Mouse (Mus musculus): ENCODE data around the gene Tjp3. TPM values are rescaled to one million over a fixed set of nuclear protein-coding genes. Genes with fewer than 3 reads are reported as not detected.
"Not testable (repeated sequence)": the region's sequence is repeated elsewhere in the genome, so short reads cannot be mapped to it uniquely, and the experiment has no call there.

Gene Tjp3
- polyA plus RNA-seq, 1 experiment from 2014 or later, result 1.7 TPM

GRCm38 (mm10) chr10:81230438-81231332 lies 60.7 kb downstream of the Tjp3 start, which contains the start of gene Atcay:
Gene Atcay (minus strand): TSS chr10:81230833.
- Histone ChIP-seq H3K4me3 (peak within 1 kb of the TSS; percentile 15), H3K4me2 (peak within 1 kb of the TSS; percentile 58), H3K27ac (ENCODE audit: poor library complexity, severe bottlenecking) (no peak within 1 kb of the TSS), H3K27me3 (replicated peaks) (peaks cover 37% of the 10 kb centered on the region), H3K9ac (no peak within 1 kb of the TSS), H3K9me3 (replicated peaks) (no peaks in the 10 kb centered on the region), H3K36me3 (no peaks in the 10 kb centered on the region), H3K4me1 (replicated peaks) (peaks cover 22% of the 10 kb centered on the region)
- WGBS, result 14% methylated on average over 27 of the region's 27 CpGs
- ATAC-seq (ENCODE audit: insufficient number of reproducible peaks, low FRiP score), result no peak

DNA sequence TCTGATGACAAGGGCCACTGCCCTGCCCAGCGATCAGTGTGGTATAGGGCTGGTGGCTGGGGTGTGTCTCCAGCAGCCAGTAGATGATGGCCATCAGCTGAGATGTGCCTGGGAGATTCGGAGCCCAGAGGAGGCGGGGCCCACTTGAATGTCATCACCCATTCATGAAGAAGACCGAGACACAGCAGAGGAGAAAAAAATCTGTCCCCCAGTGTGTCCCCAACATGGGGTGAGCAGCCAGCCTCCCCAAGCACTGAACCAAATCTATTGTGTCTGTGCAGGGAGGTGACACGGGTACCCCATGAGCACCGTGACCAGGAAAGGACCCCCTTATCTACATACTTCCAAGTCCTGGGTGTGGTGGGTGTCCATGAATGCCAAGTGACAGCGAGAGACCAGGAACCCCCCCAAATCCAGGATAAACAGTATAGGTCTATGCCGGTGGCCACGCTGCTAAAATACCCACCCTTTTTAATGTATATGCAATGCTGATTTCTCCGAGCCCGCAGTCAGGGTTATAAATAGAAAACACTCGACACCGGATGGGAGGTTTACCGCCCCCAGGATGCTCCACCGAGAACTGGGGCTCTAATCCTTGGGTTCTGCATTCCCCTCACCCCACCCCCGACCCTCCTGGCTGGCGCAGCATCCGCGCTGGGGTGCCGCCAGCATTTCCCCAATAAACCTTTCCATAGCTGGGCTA lies 61.5 kb downstream of the Tjp3 start:
- Histone ChIP-seq H3K4me2 (peak overlapping the region; percentile 58), H3K36me3 (no peaks in the 10 kb centered on the region), H3K27me3 (replicated peaks) (peaks cover 37% of the 10 kb centered on the region), H3K9me3 (replicated peaks) (no peaks in the 10 kb centered on the region), H3K27ac (ENCODE audit: poor library complexity, severe bottlenecking) (no peak overlapping the region), H3K4me3 (peak overlapping the region; percentile 15), H3K9ac (no peak overlapping the region), H3K4me1 (replicated peaks) (peaks cover 22% of the 10 kb centered on the region)
- no peak for ATAC-seq (ENCODE audit: insufficient number of reproducible peaks, low FRiP score)
- 9% methylated on average over 20 of the region's 20 CpGs for WGBS

- peaks cover 24% of the 10 kb centered on the region for H3K27me3 ChIP-seq (replicated peaks)
- not testable (repeated sequence) for H3K9ac ChIP-seq; ATAC-seq (ENCODE audit: insufficient number of reproducible peaks, low FRiP score); H3K27ac ChIP-seq (ENCODE audit: poor library complexity, severe bottlenecking); H3K4me3 ChIP-seq; H3K4me1 ChIP-seq (replicated peaks); H3K36me3 ChIP-seq; H3K9me3 ChIP-seq (replicated peaks); H3K4me2 ChIP-seq
- WGBS, result 44% methylated on average over 2 of the region's 2 CpGs
Measured at GRCm38 (mm10) chr10:81223731-81224130, 67.7 kb downstream of the Tjp3 start.

Small RNAs within 50 kb of the gene (microRNA-seq; reads per million reads assigned to microRNA genes)
- 6.4 reads per million, percentile 19 among the genes with 10 or more reads in this experiment for gene Mir3057

Other genes starting within 250 kb of the Tjp3 start
- gene Sgta, start 231.4 kb downstream of the Tjp3 start, polyA plus RNA-seq (2016; fragmentation: Nextera tagmentation; extraction: Ambion mirVana), result 152 and 154 TPM in 2 replicates
- gene Thop1, start 221.5 kb downstream of the Tjp3 start, polyA plus RNA-seq (2016; fragmentation: Nextera tagmentation; extraction: Ambion mirVana), result 35.5 and 36.6 TPM in 2 replicates
- 0.31 and 0.47 TPM in 2 replicates for gene Creb3l3, start 192.7 kb downstream of the Tjp3 start, polyA plus RNA-seq (2016; fragmentation: Nextera tagmentation; extraction: Ambion mirVana)
- 161 and 165 TPM in 2 replicates for gene Map2k2, start 185.7 kb downstream of the Tjp3 start, polyA plus RNA-seq (2016; fragmentation: Nextera tagmentation; extraction: Ambion mirVana)
- gene Zbtb7a, start 156.4 kb downstream of the Tjp3 start, polyA plus RNA-seq (2016; fragmentation: Nextera tagmentation; extraction: Ambion mirVana), result 24.7 and 24.8 TPM in 2 replicates
- gene Pias4, start 123.7 kb downstream of the Tjp3 start, polyA plus RNA-seq (2016; fragmentation: Nextera tagmentation; extraction: Ambion mirVana), result 36.0 and 36.1 TPM in 2 replicates
- 408 and 433 TPM in 2 replicates for gene Eef2, start 115.0 kb downstream of the Tjp3 start, polyA plus RNA-seq (2016; fragmentation: Nextera tagmentation; extraction: Ambion mirVana)
- 62.8 and 69.0 TPM in 2 replicates for gene Dapk3, start 108.6 kb downstream of the Tjp3 start, polyA plus RNA-seq (2016; fragmentation: Nextera tagmentation; extraction: Ambion mirVana)
- 0.18 TPM in 1 of 2 replicates, not detected in the other for gene 4930442H23Rik, start 107.7 kb downstream of the Tjp3 start, polyA plus RNA-seq (2016; fragmentation: Nextera tagmentation; extraction: Ambion mirVana)
- gene Nmrk2, start 89.5 kb downstream of the Tjp3 start, polyA plus RNA-seq (2016; fragmentation: Nextera tagmentation; extraction: Ambion mirVana), result 3.9 and 4.9 TPM in 2 replicates
- gene Atcay, start 60.7 kb downstream of the Tjp3 start, polyA plus RNA-seq (2016; fragmentation: Nextera tagmentation; extraction: Ambion mirVana), result 0.46 and 0.72 TPM in 2 replicates
- gene Zfr2, start 58.4 kb downstream of the Tjp3 start, polyA plus RNA-seq (2016; fragmentation: Nextera tagmentation; extraction: Ambion mirVana), result 6.1 and 7.2 TPM in 2 replicates
- gene Matk, start 38.6 kb downstream of the Tjp3 start, polyA plus RNA-seq (2016; fragmentation: Nextera tagmentation; extraction: Ambion mirVana), result 2.0 and 2.2 TPM in 2 replicates
- gene Mrpl54, start 24.6 kb downstream of the Tjp3 start, polyA plus RNA-seq (2016; fragmentation: Nextera tagmentation; extraction: Ambion mirVana), result 243 and 253 TPM in 2 replicates
- 43.3 and 46.1 TPM in 2 replicates for gene Apba3, start 24.6 kb downstream of the Tjp3 start, polyA plus RNA-seq (2016; fragmentation: Nextera tagmentation; extraction: Ambion mirVana)
- 41.1 and 43.4 TPM in 2 replicates for gene Pip5k1c, start 1.4 kb upstream of the Tjp3 start, polyA plus RNA-seq (2016; fragmentation: Nextera tagmentation; extraction: Ambion mirVana)
- 37.3 and 40.3 TPM in 2 replicates for gene Cactin, start 29.5 kb upstream of the Tjp3 start, polyA plus RNA-seq (2016; fragmentation: Nextera tagmentation; extraction: Ambion mirVana)
- gene Tbxa2r, start 37.1 kb upstream of the Tjp3 start, polyA plus RNA-seq (2016; fragmentation: Nextera tagmentation; extraction: Ambion mirVana), result 13.4 TPM in 2 replicates
- gene Gipc3, start 51.7 kb upstream of the Tjp3 start, polyA plus RNA-seq (2016; fragmentation: Nextera tagmentation; extraction: Ambion mirVana), result not detected in 2 replicates
- 107 and 109 TPM in 2 replicates for gene Hmg20b, start 58.9 kb upstream of the Tjp3 start, polyA plus RNA-seq (2016; fragmentation: Nextera tagmentation; extraction: Ambion mirVana)
- 13.0 and 13.4 TPM in 2 replicates for gene Mfsd12, start 65.9 kb upstream of the Tjp3 start, polyA plus RNA-seq (2016; fragmentation: Nextera tagmentation; extraction: Ambion mirVana)
- 0.82 and 0.91 TPM in 2 replicates for gene 4930404N11Rik, start 74.2 kb upstream of the Tjp3 start, polyA plus RNA-seq (2016; fragmentation: Nextera tagmentation; extraction: Ambion mirVana)
- 96.4 and 99.5 TPM in 2 replicates for gene Fzr1, start 86.9 kb upstream of the Tjp3 start, polyA plus RNA-seq (2016; fragmentation: Nextera tagmentation; extraction: Ambion mirVana)
- gene Dohh, start 92.8 kb upstream of the Tjp3 start, polyA plus RNA-seq (2016; fragmentation: Nextera tagmentation; extraction: Ambion mirVana), result 66.7 and 66.9 TPM in 2 replicates
- gene Gm48551, start 92.9 kb upstream of the Tjp3 start, polyA plus RNA-seq (2016; fragmentation: Nextera tagmentation; extraction: Ambion mirVana), result 1.9 and 2.2 TPM in 2 replicates
- gene Gm48552, start 97.4 kb upstream of the Tjp3 start, polyA plus RNA-seq (2016; fragmentation: Nextera tagmentation; extraction: Ambion mirVana), result 1.2 and 1.8 TPM in 2 replicates
- 2.9 and 4.3 TPM in 2 replicates for gene Smim24, start 101.5 kb upstream of the Tjp3 start, polyA plus RNA-seq (2016; fragmentation: Nextera tagmentation; extraction: Ambion mirVana)
- 39.3 and 40.7 TPM in 2 replicates for gene Nfic, start 164.1 kb upstream of the Tjp3 start, polyA plus RNA-seq (2016; fragmentation: Nextera tagmentation; extraction: Ambion mirVana)
- gene Celf5, start 191.1 kb upstream of the Tjp3 start, polyA plus RNA-seq (2016; fragmentation: Nextera tagmentation; extraction: Ambion mirVana), result 0.19 and 0.28 TPM in 2 replicates
- 54.9 and 60.2 TPM in 2 replicates for gene Ncln, start 204.8 kb upstream of the Tjp3 start, polyA plus RNA-seq (2016; fragmentation: Nextera tagmentation; extraction: Ambion mirVana)
- gene S1pr4, start 208.6 kb upstream of the Tjp3 start, polyA plus RNA-seq (2016; fragmentation: Nextera tagmentation; extraction: Ambion mirVana), result 0.42 and 0.52 TPM in 2 replicates
- gene Gna15, start 232.6 kb upstream of the Tjp3 start, polyA plus RNA-seq (2016; fragmentation: Nextera tagmentation; extraction: Ambion mirVana), result 1.9 and 2.3 TPM in 2 replicates